Mouse (Mus musculus): Measurements from ENCODE around the gene Sema4a. TPM values are rescaled to one million over a fixed set of nuclear protein-coding genes. Genes with fewer than 3 reads are reported as not detected.

Gene Sema4a
- total RNA-seq, 2 experiments from 2014 or later, result 13.4 to 15.5 TPM

GRCm38 (mm10) chr3:88427342-88427905 lies 33.6 kb downstream of the Sema4a start:
- DNase-seq, result no peak

DNA sequence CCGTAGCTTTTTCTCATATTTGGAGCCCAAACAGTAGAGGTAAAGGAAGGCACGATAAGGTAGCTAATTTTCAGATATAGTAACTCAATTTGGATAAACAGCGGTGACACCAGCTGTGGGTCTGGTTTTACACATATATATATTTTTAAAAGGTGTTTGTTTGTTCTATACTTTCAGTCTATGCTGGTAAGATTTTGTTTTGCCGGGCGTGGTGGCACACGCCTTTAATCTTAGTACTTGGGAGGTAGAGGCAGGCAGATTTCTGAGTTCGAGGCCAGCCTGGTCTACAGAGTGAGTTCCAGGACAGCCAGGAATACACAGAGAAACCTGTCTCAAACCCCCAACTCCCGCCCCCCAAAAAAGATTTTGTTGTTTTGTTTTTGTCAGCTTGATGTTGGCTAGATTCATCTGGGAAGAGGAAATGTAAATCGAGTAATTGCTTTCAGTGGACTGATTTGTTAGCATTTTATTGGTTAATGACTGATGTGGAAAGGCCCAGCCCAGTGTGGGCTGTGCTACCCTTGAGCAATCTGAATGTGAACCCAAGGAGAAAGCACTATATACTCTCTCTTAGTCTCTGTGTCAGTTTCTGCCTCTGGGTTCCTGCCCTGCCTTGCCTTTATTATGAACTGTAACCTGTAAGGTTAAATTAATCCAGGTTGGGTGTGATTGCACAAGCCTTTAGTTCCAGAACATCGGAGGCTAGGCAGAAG lies 35.1 kb downstream of the Sema4a start:
- DNase-seq, result no peak

GRCm38 (mm10) chr3:88425330-88425689 lies 35.7 kb downstream of the Sema4a start:
- DNase-seq, result no peak

DNA sequence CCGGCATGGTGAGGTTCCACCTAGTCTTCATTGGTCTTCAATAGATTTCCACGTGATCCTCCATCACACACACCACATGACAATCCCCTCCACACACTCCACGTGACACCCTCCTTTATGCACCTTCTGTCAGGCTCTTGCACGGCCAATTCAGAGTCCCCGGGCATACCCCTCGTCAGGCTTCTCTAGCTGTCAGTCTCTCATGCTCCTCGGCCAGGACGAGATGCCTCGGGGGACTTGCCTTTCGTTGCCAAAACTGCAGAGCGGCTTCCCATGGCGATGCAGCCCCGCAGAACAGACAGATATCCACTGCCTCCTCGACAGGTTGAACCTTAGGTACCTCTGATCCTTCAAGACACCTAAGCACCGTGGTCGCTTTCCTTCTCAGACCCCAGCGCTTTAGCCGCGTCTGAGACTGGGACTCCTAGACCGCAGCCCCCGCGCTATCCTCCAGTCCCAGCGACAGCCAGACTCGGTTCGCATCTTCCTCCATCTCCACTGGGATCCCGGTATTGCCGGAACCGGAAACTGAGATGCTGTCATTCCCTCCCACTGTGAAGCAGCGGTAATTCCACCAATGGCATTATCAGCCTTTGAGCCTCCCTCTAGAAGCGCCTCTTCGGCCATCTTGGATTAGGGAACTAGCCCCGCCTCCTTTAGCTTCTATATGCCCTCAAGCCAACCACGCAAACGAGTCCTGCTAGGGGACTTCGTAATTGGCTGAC lies 36.2 kb downstream of the Sema4a start, which contains the start of gene Slc25a44:
Slc25a44 (minus strand) TSS at position 535 of the 725 bp plus-strand sequence.
- peak; percentile 95 for DNase-seq

- DNase-seq, result no peak
Observed at GRCm38 (mm10) chr3:88422020-88422720, 38.8 kb downstream of the Sema4a start.

- DNase-seq, result no peak
Observed at GRCm38 (mm10) chr3:88420771-88421170, 40.2 kb downstream of the Sema4a start.

DNA sequence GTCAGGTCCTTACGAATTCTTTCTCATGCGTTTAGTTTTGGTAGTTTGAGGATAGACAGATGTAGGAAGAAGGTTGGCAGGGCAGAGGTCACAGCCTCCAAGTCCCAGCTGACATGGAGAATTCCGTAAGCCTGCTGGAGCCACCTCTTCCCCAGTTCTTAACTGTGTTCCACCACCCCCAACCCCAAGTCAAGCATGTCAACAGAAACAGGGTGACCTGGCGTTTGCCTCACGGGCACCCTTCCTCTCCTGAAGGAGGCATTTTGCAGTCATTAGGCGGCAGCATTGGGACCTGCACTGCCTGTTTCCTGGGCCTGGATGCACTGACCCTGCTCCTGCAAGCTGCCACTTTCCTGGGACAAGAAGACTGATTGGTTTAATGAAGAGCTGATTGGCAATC lies 43.0 kb downstream of the Sema4a start:
- DNase-seq, result peak; percentile 61

GRCm38 (mm10) chr3:88415668-88416067 lies 45.3 kb downstream of the Sema4a start:
- no peak for DNase-seq

DNA sequence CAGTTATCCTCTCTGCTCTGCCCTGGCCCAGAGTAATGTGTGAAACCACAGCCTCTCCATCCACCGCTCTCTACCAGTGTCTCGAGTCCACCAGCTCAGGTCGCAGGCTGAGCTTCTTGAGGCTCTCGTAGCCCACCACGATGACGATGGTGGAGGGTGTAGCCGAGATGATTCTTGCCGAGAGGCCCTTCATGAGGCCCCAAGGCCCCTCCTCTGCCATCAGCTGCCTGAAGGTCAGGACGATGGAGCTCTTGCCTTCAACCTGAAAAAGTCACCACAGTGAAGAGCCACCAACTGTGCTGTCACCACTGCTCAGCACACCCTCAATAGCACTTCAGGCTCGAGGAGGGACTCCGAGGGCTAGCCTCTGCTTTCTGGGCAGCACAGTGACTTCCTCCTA lies 48.3 kb downstream of the Sema4a start:
- no peak for DNase-seq

- DNase-seq, result peak; percentile 66
Observed at GRCm38 (mm10) chr3:88411681-88412080, 49.3 kb downstream of the Sema4a start.

DNA sequence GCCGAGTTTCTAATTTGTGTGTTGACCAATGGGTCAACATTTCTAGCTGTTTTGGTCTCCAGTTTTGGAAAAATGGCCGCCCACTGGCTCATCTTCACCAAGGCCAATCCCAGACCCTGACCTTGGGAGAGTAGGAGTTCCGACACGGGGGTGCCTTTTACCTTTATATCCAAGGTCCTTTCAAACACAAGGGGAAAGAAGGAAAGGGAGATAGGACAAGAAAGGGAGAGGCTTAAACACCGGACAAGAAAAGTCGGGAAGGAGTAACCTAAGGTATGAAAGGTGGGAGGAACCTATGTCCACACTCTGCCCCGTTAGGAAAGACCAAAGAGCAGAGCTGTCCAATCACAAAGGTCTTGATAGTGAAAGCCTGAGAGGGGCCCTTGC lies 50.3 kb downstream of the Sema4a start:
- DNase-seq, result no peak

- peak; percentile 96 for DNase-seq
Observed at GRCm38 (mm10) chr3:88409741-88410644, 51.0 kb downstream of the Sema4a start, which contains the start of gene Pmf1. Pmf1 (minus strand) TSS chr3:88410331.

GRCm38 (mm10) chr3:88408953-88409352 lies 52.0 kb downstream of the Sema4a start:
- DNase-seq, result peak; percentile 50

DNA sequence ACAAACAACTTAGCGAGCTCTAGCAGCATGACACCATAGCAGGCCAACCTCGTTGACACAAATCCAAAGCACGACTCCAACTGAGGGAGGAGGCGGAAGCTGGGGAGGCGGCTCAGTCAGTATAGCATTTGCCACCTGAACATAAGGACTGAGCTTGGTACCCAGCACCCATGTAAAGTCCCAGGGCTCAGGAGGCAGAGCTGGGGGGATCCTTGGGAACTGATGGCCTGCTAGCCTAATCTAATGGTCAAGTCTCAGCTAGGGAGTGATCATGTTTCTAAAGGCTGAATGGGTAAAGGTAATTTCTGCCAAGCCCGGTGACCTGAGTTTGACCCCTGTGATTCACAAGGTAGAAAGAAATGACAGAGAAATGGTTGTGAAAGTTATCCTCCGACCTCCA lies 53.5 kb downstream of the Sema4a start:
- no peak for DNase-seq

GRCm38 (mm10) chr3:88407090-88407489 lies 53.9 kb downstream of the Sema4a start:
- DNase-seq, result peak; percentile 73

- DNase-seq, result no peak
Observed at GRCm38 (mm10) chr3:88403522-88404230, 57.3 kb downstream of the Sema4a start.

DNA sequence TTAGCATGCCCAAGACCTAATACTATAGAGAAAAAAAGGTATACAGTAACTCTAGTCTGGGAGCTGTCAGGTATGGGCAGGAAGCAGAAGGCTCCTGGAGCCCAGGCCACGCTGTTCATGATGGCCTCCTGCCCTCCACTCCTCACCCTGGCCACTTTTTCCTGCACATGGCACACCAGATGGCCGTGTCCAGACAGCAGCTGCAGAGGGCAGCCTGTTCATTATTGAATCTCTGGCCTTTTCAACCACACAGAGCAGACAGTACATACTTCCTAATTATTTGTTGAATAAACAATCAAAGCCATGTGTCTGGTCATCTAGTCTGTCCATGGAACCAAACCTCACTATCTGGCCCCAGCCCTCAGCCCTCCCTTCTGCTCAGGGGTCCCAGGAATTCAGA lies 62.3 kb downstream of the Sema4a start:
- no peak for DNase-seq

DNA sequence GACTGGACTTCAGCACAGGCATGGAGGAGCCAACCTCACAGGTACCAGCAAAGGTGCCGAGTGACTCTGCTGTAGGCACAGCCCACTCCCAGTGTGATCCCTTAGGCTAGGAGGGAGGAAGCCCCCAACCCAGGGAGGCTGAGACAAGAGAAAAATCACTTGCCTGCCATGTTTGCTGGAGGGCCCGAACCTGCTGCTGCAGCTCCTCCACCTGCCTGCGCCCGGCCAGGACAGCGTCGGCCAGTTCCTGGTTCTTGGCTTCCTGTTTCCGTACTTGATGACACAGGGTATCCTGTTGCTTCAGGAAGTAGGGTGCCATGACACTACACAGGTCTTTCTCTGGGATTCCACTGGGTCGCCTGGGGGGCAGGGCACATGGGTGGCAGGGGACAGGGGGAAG lies 65.2 kb downstream of the Sema4a start:
- no peak for DNase-seq

GRCm38 (mm10) chr3:88395288-88395687 lies 65.7 kb downstream of the Sema4a start:
- no peak for DNase-seq

DNA sequence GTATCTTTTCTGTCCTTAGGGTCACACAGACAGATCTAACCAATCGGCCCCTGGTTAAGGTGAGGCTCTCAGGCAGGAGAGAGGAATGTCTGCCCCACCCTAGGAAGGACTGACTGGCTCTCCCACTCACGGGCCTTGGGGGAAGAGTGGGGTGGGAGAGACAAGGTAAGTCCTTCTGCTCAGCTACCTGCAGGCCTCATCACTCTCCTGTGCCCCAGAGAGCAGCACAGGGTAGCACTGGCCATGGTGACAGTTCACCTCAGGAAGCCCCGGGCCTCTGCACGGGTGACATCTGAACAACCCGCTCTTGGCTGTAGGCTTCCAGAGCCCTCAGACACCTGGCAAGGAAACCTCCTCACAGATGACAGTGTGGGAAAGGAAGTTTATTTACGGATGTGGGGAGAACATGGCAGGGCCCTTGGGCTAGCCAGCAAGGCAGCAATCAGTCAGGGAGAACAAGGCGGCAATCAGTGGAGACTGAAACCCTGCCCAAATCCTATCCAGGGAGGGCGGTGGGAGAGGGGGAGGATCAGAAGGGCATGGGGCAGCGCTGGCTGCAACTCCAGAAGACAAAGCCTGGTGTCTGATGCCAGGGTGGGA lies 67.1 kb downstream of the Sema4a start:
- DNase-seq, result no peak

Data from adrenal gland, postnatal 10 days (tissue).